Mouse (Mus musculus) hindbrain, postnatal 0 days (tissue): ENCODE data around the gene Reep3. TPM values are rescaled to one million over a fixed set of nuclear protein-coding genes. Genes with fewer than 3 reads are reported as not detected.

ENCODE experiments used
- ATAC-seq: fragments of 200-750 bp; cut with Nextera tagmentation; 2 replicates; pipeline ENCODE4 v1.8.0; 2017; ENCODE audit warnings: mild to moderate bottlenecking, moderate TSS enrichment, moderate library complexity
- DNase-seq: peaks from one replicate; pipeline ENCODE4 v3.0.0-alpha.2; 2015; ENCODE audit warnings: low spot score
- H3K27ac ChIP-seq: fragments of 300-500 bp; sonication (generic); 2 replicates; pipeline ENCODE4 v1.5.1; 2014; ENCODE audit warnings: mild to moderate bottlenecking
- H3K27me3 ChIP-seq: fragments of 300-500 bp; sonication (generic); 2 replicates; pipeline ENCODE4 v1.6.1; 2014; ENCODE audit warnings: low read length, mixed read lengths; ENCODE audit not compliant: insufficient read depth
- H3K36me3 ChIP-seq: fragments of 300-500 bp; sonication (generic); 2 replicates; pipeline ENCODE4 v1.6.1; 2014; ENCODE audit warnings: low read length, mixed read lengths; ENCODE audit not compliant: insufficient read depth
- H3K4me1 ChIP-seq: fragments of 300-500 bp; sonication (generic); 2 replicates; pipeline ENCODE4 v1.6.1; 2014; ENCODE audit warnings: antibody characterized with exemption, low read length, mixed read lengths; ENCODE audit not compliant: insufficient read depth
- H3K4me2 ChIP-seq: fragments of 300-500 bp; sonication (generic); 2 replicates; pipeline ENCODE4 v1.6.1; 2014; ENCODE audit warnings: low read depth, mild to moderate bottlenecking, low read length, moderate library complexity, mixed read lengths
- H3K4me3 ChIP-seq: fragments of 300-500 bp; sonication (generic); 2 replicates; pipeline ENCODE4 v1.5.1; 2014; ENCODE audit warnings: low read length
- H3K9ac ChIP-seq: fragments of 300-500 bp; sonication (generic); replicated peaks from 2 replicates; pipeline ENCODE4 v1.6.1; 2014; ENCODE audit warnings: mild to moderate bottlenecking, low read length, moderate library complexity, mixed read lengths
- H3K9me3 ChIP-seq: fragments of 300-500 bp; sonication (generic); 2 replicates; pipeline ENCODE4 v1.6.1; 2016; ENCODE audit warnings: low read length, mixed read lengths
- CTCF ChIP-seq: IDR thresholded peaks from 2 replicates; pipeline ENCODE4 v1.5.1; 2016; ENCODE audit warnings: antibody characterized with exemption, control low read depth, low read depth
- WGBS: fragments of 180-500 bp; shearing (Covaris S2); extraction: QIAGEN DNeasy Blood & Tissue Kit; methylation state at CpG from one replicate; pipeline ENCODE4 v1.1.7; 2014; 5-methylcytosine and 5-hydroxymethylcytosine counted together
- polyA plus RNA-seq: library from polyadenylated mRNA; unstranded; fragments of >200 nt; fragmentation: Nextera tagmentation; extraction: Ambion mirVana; gene quantifications from 2 replicates; pipeline ENCODE4 v1.2.1, GENCODE M21; 2015
- total RNA-seq: library from RNA; depleted of rRNA; stranded (reverse); fragments of >200 nt; gene quantifications from 2 replicates; pipeline ENCODE4 v1.2.3, GENCODE M21; 2014

Reep3 gene
- total and polyA plus RNA-seq, 2 experiments from 2014 or later: 33.9 to 36.2 TPM

DNA sequence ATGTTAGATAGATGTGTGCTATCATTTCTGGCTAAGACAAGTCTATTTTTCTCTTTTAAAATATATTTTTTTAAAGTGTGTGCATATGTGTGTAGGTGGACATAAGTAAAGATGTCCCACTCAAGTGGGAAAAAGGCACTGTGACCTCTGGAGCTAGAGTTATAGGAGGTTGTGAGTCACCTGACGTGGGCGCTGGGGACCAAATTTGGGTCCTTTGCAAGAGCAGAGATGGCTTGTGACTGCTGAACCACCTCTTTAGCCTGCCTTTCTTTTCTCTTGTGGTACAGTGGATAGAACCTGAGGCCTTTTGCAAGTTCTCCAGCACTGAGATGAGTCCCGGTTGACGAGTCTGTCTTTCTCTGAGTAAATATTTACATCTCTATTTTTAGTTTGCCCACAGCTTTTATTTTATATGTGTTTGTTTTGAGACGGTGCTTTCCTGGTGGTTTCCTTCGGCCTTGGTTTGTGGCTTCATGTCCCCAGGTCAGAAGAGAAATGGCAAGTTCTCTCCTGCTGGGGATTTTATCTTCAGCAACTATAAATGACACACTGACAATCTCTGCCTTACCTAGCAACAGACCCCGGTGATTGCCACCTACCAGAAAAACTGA lies 31.4 kb downstream of the Reep3 start:
- Histone ChIP-seq H3K27ac (peak overlapping the region; percentile 9; the same call in 1 of the 2 replicates), H3K4me2 (no peak overlapping the region), H3K27me3 (no peaks in the 10 kb centered on the region), H3K9me3 (no peaks in the 10 kb centered on the region), H3K4me1 (no peaks in the 10 kb centered on the region), H3K36me3 (no peaks in the 10 kb centered on the region), H3K9ac (no peak overlapping the region), H3K4me3 (no peak overlapping the region)
- ATAC-seq: no peak
- DNase-seq: no peak
- 73% methylated on average over 7 of the region's 7 CpGs for WGBS
- TF ChIP-seq CTCF: no peak

DNA sequence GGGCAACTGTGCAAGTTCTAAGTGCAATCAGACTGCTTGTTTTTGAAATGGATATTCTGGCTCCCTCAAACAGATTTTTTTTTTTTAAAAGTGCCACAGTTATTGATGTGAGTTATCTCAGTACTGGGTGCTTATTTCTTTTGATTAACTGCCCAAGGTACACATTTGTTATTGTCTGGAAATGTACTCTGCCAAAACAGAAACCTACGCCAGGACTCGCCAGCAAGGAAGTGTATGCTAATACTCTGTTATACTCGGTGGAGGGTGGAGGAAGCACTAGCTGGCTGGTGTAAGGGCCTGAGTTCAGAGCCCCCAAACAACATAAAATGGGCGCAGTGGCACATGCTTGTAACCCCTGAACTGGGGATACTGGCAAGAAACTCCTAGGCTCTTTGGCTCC lies 34.9 kb downstream of the Reep3 start:
- 0 out of 2 replicates have a peak overlapping the region, but pooled peaks have one; percentile 37 for H3K27ac ChIP-seq
- no peaks in the 10 kb centered on the region for H3K9me3 ChIP-seq
- TF ChIP-seq CTCF: no peak
- H3K36me3 ChIP-seq: no peaks in the 10 kb centered on the region
- ATAC-seq: no peak
- no peak for DNase-seq
- no peaks in the 10 kb centered on the region for H3K27me3 ChIP-seq
- H3K4me2 ChIP-seq: peak overlapping the region; percentile 29
- H3K4me3 ChIP-seq: no peak overlapping the region
- no peak overlapping the region for H3K9ac ChIP-seq
- H3K4me1 ChIP-seq: peaks cover 6% of the 10 kb centered on the region; the same call in 1 of the 2 replicates
- WGBS: 45% methylated on average over 4 of the region's 4 CpGs

GRCm38 (mm10) chr10:67061367-67061801 lies 35.4 kb downstream of the Reep3 start:
- ATAC-seq: peak; percentile 45; the same call in 1 of the 2 replicates

DNA sequence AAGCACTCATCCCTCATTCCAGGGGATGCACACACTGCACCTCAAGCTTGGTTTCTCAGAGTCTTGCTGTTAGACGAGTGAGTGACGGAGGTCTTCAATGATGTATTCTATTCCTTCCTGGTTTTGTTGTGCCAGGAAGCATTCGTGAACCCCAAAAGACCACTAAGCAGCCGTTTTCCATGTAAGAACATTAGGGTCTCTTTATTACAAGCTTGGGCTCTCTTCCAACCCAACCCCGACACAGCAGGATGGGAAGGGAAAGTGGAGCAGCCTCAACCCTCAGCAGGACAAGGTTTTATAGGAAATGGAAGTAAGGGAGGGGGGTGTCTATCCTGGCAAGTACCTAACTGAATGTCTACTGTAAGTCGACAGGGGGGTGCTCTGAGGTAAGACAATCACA lies 38.0 kb downstream of the Reep3 start:
- no peak overlapping the region for H3K4me2 ChIP-seq
- no peak overlapping the region for H3K4me3 ChIP-seq
- H3K9ac ChIP-seq: no peak overlapping the region
- 39% methylated on average over 6 of the region's 6 CpGs for WGBS
- no peaks in the 10 kb centered on the region for H3K27me3 ChIP-seq
- peak; percentile 39; the same call in 1 of the 2 replicates for ATAC-seq
- H3K9me3 ChIP-seq: no peaks in the 10 kb centered on the region
- peak; percentile 60 for DNase-seq
- peaks cover 6% of the 10 kb centered on the region; the same call in 1 of the 2 replicates for H3K4me1 ChIP-seq
- H3K36me3 ChIP-seq: no peaks in the 10 kb centered on the region
- peak overlapping the region; percentile 69; the same call in 1 of the 2 replicates for H3K27ac ChIP-seq
- TF ChIP-seq CTCF: no peak

More at GRCm38 (mm10) chr10:67061367-67061801, 35.4 kb downstream of the Reep3 start:
- Histone ChIP-seq H3K36me3 (no peaks in the 10 kb centered on the region), H3K27ac (peak overlapping the region; percentile 37; the same call in 1 of the 2 replicates), H3K27me3 (no peaks in the 10 kb centered on the region), H3K9ac (no peak overlapping the region), H3K4me1 (peaks cover 6% of the 10 kb centered on the region; the same call in 1 of the 2 replicates), H3K4me2 (peak overlapping the region; percentile 29), H3K4me3 (no peak overlapping the region), H3K9me3 (no peaks in the 10 kb centered on the region)
- WGBS: 17% methylated on average over 10 of the region's 10 CpGs
- DNase-seq: peak; percentile 59
- no peak for TF ChIP-seq CTCF

DNA sequence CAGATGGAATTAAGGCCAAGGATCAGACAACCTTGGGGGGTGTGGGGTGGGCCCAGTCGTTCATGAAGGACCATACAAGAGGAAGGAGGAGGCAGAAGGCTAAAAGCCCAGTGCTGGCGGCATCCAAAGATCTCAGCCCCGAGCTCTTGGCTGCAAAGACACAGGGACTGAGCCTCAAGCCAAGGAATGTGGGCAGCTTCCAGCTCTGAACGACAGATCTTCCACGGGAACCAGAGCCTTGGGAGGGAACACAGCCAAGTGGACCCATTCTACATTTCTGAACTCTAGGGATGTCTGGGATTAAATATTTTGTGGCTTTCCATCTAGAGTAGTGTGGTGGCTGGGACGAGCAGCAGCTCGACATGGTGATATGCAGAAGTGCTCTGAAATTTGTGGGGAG lies 38.4 kb downstream of the Reep3 start:
- TF ChIP-seq CTCF: no peak

GRCm38 (mm10) chr10:67057696-67058095 lies 39.0 kb downstream of the Reep3 start:
- no peak for TF ChIP-seq CTCF
- 79% methylated on average over 6 of the region's 6 CpGs for WGBS
- Histone ChIP-seq H3K27me3 (no peaks in the 10 kb centered on the region), H3K4me2 (no peak overlapping the region), H3K27ac (peak overlapping the region; percentile 69), H3K9me3 (no peaks in the 10 kb centered on the region), H3K9ac (no peak overlapping the region), H3K4me1 (peaks cover 6% of the 10 kb centered on the region; the same call in 1 of the 2 replicates), H3K36me3 (no peaks in the 10 kb centered on the region), H3K4me3 (no peak overlapping the region)
- DNase-seq: no peak
- no peak for ATAC-seq

More for the DNA sequence above, 38.4 kb downstream of the Reep3 start:
- WGBS: 24% methylated on average over 7 of the region's 7 CpGs
- no peak overlapping the region for H3K4me2 ChIP-seq
- H3K9ac ChIP-seq: no peak overlapping the region
- ATAC-seq (peak; percentile 73), DNase-seq (peak; percentile 81)
- peaks cover 6% of the 10 kb centered on the region; the same call in 1 of the 2 replicates for H3K4me1 ChIP-seq
- no peaks in the 10 kb centered on the region for H3K27me3 ChIP-seq
- no peak overlapping the region for H3K4me3 ChIP-seq
- H3K27ac ChIP-seq: peak overlapping the region; percentile 69
- no peaks in the 10 kb centered on the region for H3K9me3 ChIP-seq
- H3K36me3 ChIP-seq: no peaks in the 10 kb centered on the region

GRCm38 (mm10) chr10:67057208-67057607 lies 39.5 kb downstream of the Reep3 start:
- Histone ChIP-seq H3K9ac (no peak overlapping the region), H3K27me3 (no peaks in the 10 kb centered on the region), H3K4me2 (no peak overlapping the region), H3K27ac (no peak overlapping the region; the same call in 1 of the 2 replicates), H3K9me3 (no peaks in the 10 kb centered on the region), H3K4me1 (peaks cover 6% of the 10 kb centered on the region; the same call in 1 of the 2 replicates), H3K36me3 (no peaks in the 10 kb centered on the region), H3K4me3 (no peak overlapping the region)
- DNase-seq (no peak), ATAC-seq (no peak)
- no peak for TF ChIP-seq CTCF
